Mouse (Mus musculus) lung, postnatal 0 days (tissue): ENCODE measurements around the gene Ccdc88c.

ENCODE experiments used
- CTCF ChIP-seq: IDR thresholded peaks from 2 replicates; pipeline ENCODE4 v1.5.1; 2016; ENCODE audit warnings: antibody characterized with exemption, mild to moderate bottlenecking
- EP300 ChIP-seq: IDR thresholded peaks from 2 replicates; pipeline ENCODE4 v1.6.1; 2016; ENCODE audit warnings: antibody characterized with exemption, mild to moderate bottlenecking, control low read depth

GRCm38 (mm10) chr12:101025379-101025778, 3.5 kb downstream of the Ccdc88c start:
- no peak for TF ChIP-seq CTCF
- TF ChIP-seq EP300, result no peak
